ENCODE assay signal across 11 mouse cellular contexts in the genomic region with DNA sequence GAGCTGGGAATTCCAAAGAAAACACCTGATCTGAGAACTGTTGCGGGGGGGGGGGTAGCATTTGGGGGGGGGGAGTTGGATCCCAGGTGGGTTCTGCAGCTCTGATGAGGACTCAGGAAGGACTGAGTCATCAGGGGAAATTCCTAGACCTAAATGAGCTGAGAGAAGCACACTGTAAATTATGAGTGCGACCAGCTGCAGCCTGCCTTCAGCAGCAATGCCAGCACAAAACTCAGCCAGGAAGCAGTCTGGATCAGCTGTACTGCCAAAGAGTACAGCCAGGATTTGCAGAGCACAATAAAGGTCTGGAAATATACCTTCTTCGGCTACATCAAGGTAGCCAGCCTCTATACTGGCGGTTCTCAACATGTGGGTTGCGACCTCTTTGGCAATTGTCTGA.
A peak's percentile ranks its signal among the peaks of the same experiment; 100 is the strongest.
DNase-seq lines count a peak whose midpoint lies in the region; ATAC-seq and TF ChIP-seq lines count a peak whose summit lies in the region.
"Had no signal": no experiment of that assay in that cellular context is flagged by ENCODE, and none has a peak within 500 bp of the region (broad histone marks: within the 10 kb centered on the region; RNA-seq: fewer than 3 reads in every experiment).

No protein-coding gene starts in this region.

- H3K27ac ChIP-seq in midbrain, postnatal 0 days (ENCODE audit: low read depth, low read length): no peak overlapping the region
- H3K27ac ChIP-seq in midbrain, embryonic 14.5 days (replicated peaks; ENCODE audit: low read depth, low read length): no peak overlapping the region
- H3K27ac ChIP-seq: liver, embryonic 14.5 days had no signal

- H3K4me2 ChIP-seq in midbrain, postnatal 0 days (ENCODE audit: low read depth, low read length, poor library complexity, severe bottlenecking): no peak overlapping the region
- H3K4me2 ChIP-seq in midbrain, embryonic 14.5 days (ENCODE audit: low read length): no peak overlapping the region

- ATAC-seq in frontal cortex, adult (ENCODE audit: low TSS enrichment): peak; percentile 88
- ATAC-seq in midbrain, postnatal 0 days (ENCODE audit: low FRiP score): no peak
- no peak for ATAC-seq in midbrain, embryonic 14.5 days (ENCODE audit: low FRiP score, low TSS enrichment)
- ATAC-seq: inflammation-experienced regulatory T-cells, adult 6 months had no signal

- no peaks in the 10 kb centered on the region for H3K27me3 ChIP-seq in midbrain, postnatal 0 days (ENCODE audit: insufficient read depth, low read length)
- no peaks in the 10 kb centered on the region for H3K27me3 ChIP-seq in midbrain, embryonic 14.5 days (ENCODE audit: control insufficient read depth, insufficient read depth, low read length)

- no peak for DNase-seq in frontal cortex, postnatal 25 days (ENCODE audit: low spot score in 2 of 2)
- DNase-seq in midbrain, postnatal 0 days (ENCODE audit: low spot score): peak; percentile 12
- DNase-seq in midbrain, embryonic 14.5 days: no peak
- peak; percentile 35 to 53 for DNase-seq in kidney, postnatal 4 days
- DNase-seq in skeletal muscle tissue, adult 2 months (ENCODE audit: low read depth, low spot score): peak; percentile 36
- DNase-seq in urinary bladder, postnatal 4 days (ENCODE audit: low spot score in 2 of 2): no peak
- DNase-seq in thymus, postnatal 14 days: no peak
- DNase-seq: B cell, adult 2 months had no signal

- no peaks in the 10 kb centered on the region for H3K36me3 ChIP-seq in midbrain, postnatal 0 days (ENCODE audit: insufficient read depth, low read length)
- H3K36me3 ChIP-seq in midbrain, embryonic 14.5 days (ENCODE audit: control insufficient read depth, insufficient read depth, low read length): no peaks in the 10 kb centered on the region

- TF ChIP-seq CTCF in midbrain, postnatal 0 days (IDR thresholded peaks at IDR 0.05): no peak

- no peaks in the 10 kb centered on the region for H3K9me3 ChIP-seq in midbrain, postnatal 0 days (ENCODE audit: low read length)
- no peaks in the 10 kb centered on the region for H3K9me3 ChIP-seq in midbrain, embryonic 14.5 days (ENCODE audit: control insufficient read depth, low read length)

- no peaks in the 10 kb centered on the region for H3K4me1 ChIP-seq in midbrain, postnatal 0 days (ENCODE audit: insufficient read depth, low read length)
- no peaks in the 10 kb centered on the region for H3K4me1 ChIP-seq in midbrain, embryonic 14.5 days (ENCODE audit: control insufficient read depth, insufficient read depth, low read length)

- H3K9ac ChIP-seq in midbrain, postnatal 0 days (replicated peaks; ENCODE audit: low read length, poor library complexity, severe bottlenecking): no peak overlapping the region
- H3K9ac ChIP-seq in midbrain, embryonic 14.5 days (replicated peaks; ENCODE audit: low read length): no peak overlapping the region
- H3K9ac ChIP-seq: liver, embryonic 14.5 days had no signal

- no peak overlapping the region for H3K4me3 ChIP-seq in midbrain, postnatal 0 days (ENCODE audit: low read depth, low read length)
- H3K4me3 ChIP-seq in midbrain, embryonic 14.5 days (replicated peaks; ENCODE audit: low read depth, low read length): no peak overlapping the region

- WGBS in midbrain, postnatal 0 days: 77% methylated on average over 5 of the region's 5 CpGs
- WGBS in midbrain, embryonic 14.5 days: 88% methylated on average over 5 of the region's 5 CpGs

Comparison
In these comparisons a context has a peak if more than half of its experiments do, and no peak if none do; other contexts are left out.
1. DNase-seq: peak in midbrain, postnatal 0 days (single experiment), kidney, postnatal 4 days (2 of 2) and skeletal muscle tissue, adult 2 months (single experiment); none in frontal cortex, postnatal 25 days (0 of 2), midbrain, embryonic 14.5 days (single experiment), urinary bladder, postnatal 4 days (0 of 2) and thymus, postnatal 14 days (single experiment).